Mouse (Mus musculus): ENCODE data around the gene Galnt6.

DNA sequence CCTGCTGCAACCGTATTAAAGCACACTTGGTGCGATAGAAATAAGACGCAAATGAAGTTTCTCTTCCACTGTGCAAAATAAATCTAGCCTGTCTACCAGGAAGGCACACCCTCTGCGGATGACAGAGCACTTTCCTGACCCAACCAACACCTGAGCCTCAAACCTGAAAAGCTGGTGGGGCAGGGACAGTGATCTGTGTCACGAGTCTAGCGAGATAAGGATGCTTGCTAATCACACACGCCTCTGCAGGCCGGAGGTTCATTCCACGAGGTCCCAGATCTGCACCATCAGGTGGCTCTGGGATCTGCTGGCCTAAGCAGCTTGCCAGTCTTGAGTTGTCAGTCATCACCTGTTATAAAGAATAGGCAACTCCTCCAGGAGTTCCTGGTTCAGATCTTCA, 77.6 kb downstream of the Galnt6 start:
- TF ChIP-seq CTCF (IDR thresholded peaks at IDR 0.05; ENCODE audit: low read depth, low read length) (no peak), POLR2A (IDR thresholded peaks at IDR 0.05; ENCODE audit: extremely low read depth, insufficient read depth, low read length) (no peak)
